Mouse (Mus musculus) embryo, embryonic 11 days (tissue): ENCODE results near the gene E330017A01Rik.

Experiments
- DNase-seq: peaks from one replicate; pipeline ENCODE4 v3.0.0-alpha.2; 2015

E330017A01Rik gene

GRCm38 (mm10) chr16:58662287-58662791 is 23.8 kb upstream of the E330017A01Rik start:
- DNase-seq = no peak

DNA sequence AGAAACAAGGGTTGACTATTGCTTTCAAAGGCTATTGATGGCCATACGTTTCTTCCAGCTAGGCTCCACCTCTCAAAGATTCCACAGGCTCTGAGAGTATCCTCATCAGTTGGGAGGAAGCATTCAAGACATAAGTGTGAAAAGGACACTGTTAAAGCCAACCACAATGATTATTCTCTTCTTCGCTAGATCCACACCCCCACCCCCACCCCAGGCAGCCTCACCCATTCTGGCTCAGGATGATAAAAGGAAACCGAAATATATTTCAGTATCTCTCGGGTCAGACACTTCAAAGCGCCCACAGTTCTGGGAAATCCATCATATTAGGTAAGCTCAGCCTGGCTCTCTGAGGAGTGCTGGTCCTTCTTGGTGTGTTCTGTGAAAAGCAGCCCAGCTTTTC is 23.3 kb upstream of the E330017A01Rik start:
- DNase-seq = no peak

- no peak for DNase-seq
These were observed 20.1 kb upstream of the E330017A01Rik start for GRCm38 (mm10) chr16:58658668-58659067.

- no peak for DNase-seq
These were observed 18.0 kb upstream of the E330017A01Rik start for GRCm38 (mm10) chr16:58656526-58656925.

DNA sequence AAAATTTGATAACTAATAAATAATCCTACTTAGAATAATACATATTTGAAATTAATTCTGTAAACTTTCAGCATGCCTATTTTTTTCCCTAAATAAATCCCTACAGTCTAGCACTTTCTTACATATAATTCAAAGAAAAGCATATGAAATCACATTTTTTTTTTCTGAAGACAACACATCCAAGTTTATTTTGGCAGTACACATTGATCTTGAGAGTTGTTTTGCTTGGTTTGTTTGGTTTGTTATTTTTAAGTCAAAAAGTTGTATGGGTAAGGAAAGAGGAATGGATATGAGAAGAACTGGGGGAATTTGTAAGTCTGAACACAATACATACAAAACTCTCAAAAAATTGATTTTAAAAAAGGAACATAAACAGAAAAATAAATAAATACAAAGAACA is 17.2 kb upstream of the E330017A01Rik start:
- no peak for DNase-seq

DNA sequence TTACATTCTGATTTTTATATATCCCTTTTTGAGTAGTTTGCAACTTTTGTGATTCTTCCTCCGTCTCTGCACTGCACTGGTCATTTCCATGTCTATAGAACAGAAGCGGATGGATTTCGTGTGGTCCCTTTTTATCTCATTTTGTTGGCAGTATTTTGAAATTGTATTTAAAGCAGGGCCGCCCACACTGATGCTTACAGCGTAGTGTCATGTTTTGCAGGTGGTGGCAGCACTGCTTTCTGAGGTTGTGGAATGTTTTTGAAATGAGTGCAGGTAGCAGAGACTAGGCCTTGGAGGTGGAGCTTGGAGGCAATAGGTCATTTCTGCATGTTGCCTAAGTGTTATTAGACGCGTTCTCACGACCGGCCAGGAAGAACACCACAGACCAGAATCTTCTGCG is 11.4 kb upstream of the E330017A01Rik start:
- DNase-seq = no peak

- DNase-seq = no peak
These were observed 523 bp downstream of the E330017A01Rik start for GRCm38 (mm10) chr16:58638016-58638415.

- no peak for DNase-seq
These were observed 1.1 kb downstream of the E330017A01Rik start for GRCm38 (mm10) chr16:58637448-58637847.

DNA sequence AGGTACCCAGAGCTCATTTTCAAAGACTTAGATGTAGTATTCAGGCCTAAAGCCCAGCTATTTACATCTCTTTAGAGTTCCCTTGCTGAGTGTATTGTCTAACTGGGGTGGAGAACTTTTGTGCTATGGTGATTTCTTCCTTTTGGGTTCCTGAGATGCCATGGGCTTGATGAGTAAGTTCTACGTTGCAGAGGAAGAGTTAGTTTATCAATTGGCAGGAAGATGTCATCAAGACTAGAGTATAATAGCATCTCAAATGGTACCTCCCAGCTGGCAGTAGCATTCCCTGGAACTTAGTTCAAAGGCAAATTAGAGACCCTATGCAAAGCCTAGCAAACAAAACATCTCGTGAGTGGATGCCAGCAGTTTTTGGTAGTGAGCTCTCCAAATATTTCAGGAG is 2.7 kb downstream of the E330017A01Rik start:
- no peak for DNase-seq

DNA sequence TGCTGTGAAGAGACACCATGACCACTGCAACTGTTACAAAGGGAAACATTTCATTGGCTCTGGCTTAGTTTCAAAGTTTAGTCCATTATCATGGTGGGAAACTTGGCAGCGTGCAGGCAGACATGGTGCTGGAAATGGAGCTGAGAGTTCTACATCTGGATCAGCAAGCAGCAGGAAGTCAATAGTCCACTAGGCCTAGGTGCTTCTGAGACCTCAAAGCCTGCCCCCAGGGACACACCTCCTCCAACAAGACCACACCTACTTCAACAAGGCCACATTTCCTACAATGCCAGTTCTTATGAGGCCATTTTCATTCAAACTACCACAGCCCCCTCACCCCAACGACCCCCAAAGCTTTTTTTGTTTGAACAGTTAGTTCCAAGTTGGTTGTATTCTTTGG is 8.8 kb downstream of the E330017A01Rik start:
- no peak for DNase-seq

DNA sequence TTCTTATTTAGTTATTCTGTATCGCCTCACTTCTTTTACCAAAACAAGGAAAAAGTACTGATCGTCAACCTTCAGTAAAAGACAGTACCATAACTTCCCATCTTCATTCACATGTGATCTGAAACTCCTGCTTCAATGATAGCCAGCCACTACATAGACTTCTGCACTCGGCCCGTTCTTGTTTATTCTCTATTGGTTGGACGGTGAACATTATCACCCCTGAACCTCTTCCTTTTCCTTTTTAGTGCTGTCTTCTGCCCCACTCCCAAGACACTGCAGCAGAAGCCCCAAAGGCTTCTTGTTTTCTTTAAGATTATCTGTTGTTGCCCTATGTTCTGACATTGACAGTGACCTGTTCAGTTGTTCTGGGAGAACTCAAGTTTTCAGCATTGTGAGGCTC is 9.6 kb downstream of the E330017A01Rik start:
- no peak for DNase-seq

GRCm38 (mm10) chr16:58628336-58628680 is 10.2 kb downstream of the E330017A01Rik start:
- DNase-seq = no peak

DNA sequence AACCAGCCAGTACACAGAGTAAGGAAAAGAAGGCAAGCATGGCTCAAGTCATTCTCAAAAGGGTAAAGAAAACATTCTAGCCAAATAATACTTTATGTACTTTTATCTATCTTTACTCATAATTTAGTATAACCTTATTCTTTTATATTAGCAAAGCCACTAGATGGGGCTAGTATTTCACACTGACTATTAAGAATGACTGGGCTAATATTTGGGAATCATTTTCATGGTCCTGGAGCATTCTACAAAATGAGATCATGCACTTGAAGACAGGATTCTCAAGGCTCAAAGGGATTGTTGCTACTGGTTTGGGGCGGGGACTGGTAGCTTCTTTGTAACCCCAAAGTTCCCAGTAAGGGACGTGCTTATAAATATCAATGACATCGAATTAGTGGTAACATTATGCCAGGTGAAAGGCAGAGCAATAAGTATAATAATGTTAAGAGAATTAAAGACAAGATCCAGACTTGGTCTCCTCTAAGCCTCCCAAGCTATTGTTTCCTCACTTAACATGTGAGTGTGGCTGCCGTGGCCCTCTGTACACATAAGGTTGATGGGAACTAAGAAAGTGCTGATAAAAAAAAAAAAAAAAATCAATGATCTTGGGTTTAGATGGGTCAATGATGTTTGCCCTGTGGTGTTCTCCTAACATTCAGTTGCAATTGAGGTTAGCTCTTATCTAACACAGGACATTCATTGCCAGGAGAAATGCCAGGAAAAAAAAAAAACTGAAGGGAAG is 10.8 kb downstream of the E330017A01Rik start:
- DNase-seq = peak; percentile 4

DNA sequence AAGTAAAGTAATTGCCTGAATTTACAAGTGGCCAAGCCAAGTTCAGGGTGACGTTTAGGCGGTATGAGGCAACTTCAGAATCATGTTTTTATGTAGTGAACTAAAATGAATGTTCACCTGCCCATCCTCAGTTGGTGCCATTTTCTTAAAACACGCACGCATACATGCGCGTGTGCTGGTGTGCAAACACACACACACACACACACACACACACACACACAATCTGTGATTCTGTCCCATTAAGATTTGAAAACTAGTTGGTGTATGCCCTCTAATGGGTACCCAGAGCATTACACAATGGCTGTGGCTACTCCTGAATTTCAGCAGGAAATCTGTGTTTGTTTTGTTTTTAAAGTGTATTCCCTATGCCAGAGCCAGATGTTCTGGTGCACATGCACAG is 14.6 kb downstream of the E330017A01Rik start:
- peak; percentile 49 for DNase-seq

GRCm38 (mm10) chr16:58623114-58623513 is 15.4 kb downstream of the E330017A01Rik start:
- no peak for DNase-seq

DNA sequence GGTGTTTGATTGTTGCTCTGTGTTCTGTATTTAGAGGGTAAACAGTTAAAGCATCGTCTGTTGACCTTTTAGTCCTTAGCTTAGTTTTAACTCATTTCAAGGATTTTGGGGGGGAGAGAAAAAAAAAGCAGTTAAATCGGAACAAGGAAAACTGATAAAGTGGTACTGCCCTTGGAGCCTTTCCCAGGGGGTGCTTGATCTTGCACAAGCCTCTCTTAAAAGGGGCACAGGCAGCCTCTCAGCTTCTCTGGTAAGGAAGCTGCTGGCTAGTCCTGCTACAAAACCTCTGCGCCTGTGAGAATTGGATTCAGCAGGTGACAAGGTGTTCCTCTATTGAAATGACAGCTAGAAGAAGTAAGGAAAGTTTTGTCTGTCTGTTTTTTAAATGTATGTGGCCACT is 16.2 kb downstream of the E330017A01Rik start:
- DNase-seq = no peak

DNA sequence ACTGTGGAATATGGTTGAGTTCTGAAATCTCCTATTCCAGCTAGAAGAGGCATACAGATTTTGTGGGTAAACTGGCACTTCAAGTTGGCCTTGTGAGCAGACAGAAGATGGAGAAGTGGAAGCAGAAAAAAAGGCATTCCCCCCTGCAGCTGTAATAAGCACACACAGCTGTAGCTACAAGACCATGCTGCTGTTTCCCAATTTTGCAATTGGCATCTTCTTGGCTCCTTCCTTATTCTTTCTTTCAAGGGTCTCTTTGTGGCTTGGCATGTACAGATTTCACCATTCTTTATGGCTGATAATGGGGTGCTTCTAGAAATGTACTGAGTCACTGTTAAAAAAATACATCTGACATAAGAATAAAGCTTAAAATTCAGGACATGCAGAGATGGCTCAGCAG is 21.2 kb downstream of the E330017A01Rik start:
- no peak for DNase-seq

GRCm38 (mm10) chr16:58616878-58617277 is 21.7 kb downstream of the E330017A01Rik start, which contains the start of gene Gm813:
Gene Gm813 (minus strand): TSS chr16:58616978.
- no peak for DNase-seq

DNA sequence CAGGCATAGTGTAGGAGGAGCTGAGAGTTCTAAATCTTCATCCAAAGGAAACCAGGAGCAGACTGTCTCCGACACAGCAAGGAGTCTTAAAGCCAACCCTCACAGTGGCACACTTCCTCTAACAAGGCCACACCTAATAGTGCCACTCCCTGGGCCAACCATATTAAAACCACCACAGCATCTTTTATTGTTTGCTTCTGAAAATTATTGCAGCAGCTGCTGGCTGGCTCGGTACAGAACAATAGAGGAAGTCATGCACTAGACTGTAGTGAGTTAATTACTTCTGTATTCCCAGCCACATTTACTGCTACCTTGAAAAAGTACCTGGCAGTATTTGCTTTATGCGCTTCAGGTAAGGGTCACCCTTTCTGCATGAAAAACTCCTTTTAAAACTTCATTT is 25.6 kb downstream of the E330017A01Rik start:
- no peak for DNase-seq

- peak; percentile 39 for DNase-seq
These were observed 31.4 kb downstream of the E330017A01Rik start for GRCm38 (mm10) chr16:58607101-58607500.

DNA sequence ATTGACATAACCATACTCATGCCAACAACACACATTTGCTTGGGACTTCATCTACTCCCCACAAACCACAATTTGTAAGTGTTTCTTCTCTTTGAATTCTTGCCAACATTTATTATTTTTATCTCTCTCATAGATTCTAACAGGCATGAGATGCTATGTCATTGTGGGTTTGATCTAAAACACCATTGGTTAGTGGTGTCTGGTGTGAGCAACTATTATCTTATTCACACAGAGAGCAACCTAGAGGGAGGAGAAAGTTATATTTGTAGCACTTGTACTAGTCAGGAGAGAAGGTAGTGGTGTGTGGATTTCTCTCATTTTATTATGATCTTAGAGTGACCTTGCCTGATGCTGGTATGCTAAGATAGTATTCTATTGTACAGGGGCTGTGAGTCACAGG is 33.9 kb downstream of the E330017A01Rik start:
- no peak for DNase-seq

- no peak for DNase-seq
These were observed 34.7 kb downstream of the E330017A01Rik start for GRCm38 (mm10) chr16:58603831-58604230.

GRCm38 (mm10) chr16:58600846-58601245 is 37.7 kb downstream of the E330017A01Rik start:
- no peak for DNase-seq

- DNase-seq = no peak
These were observed 47.2 kb downstream of the E330017A01Rik start for GRCm38 (mm10) chr16:58591299-58591698.

GRCm38 (mm10) chr16:58589444-58589843 is 49.1 kb downstream of the E330017A01Rik start:
- no peak for DNase-seq
